Mouse (Mus musculus) midbrain, embryonic 14.5 days (tissue): ENCODE results near the gene Gm10720. TPM values are rescaled to one million over a fixed set of nuclear protein-coding genes. Genes with fewer than 3 reads are reported as not detected.
A peak's percentile ranks its signal among the peaks of the same experiment; 100 is the strongest.
"Not testable (repeated sequence)": the region's sequence is repeated elsewhere in the genome, so short reads cannot be mapped to it uniquely, and the experiment has no call there.

ENCODE experiments used
- ATAC-seq: fragments of 200-750 bp; cut with Nextera tagmentation; 2 replicates; pipeline ENCODE4 v1.8.0; 2017; ENCODE audit warnings: moderate number of reproducible peaks, moderate library complexity; ENCODE audit not compliant: low FRiP score, low TSS enrichment
- DNase-seq: peaks from one replicate; pipeline ENCODE4 v3.0.0-alpha.2; 2015
- H3K27ac ChIP-seq: fragments of 300-500 bp; sonication (generic); replicated peaks from 2 replicates; pipeline ENCODE4 v1.5.1; 2014; ENCODE audit warnings: mild to moderate bottlenecking, low read depth, low read length, moderate library complexity
- H3K27me3 ChIP-seq: fragments of 300-500 bp; sonication (generic); 2 replicates; pipeline ENCODE4 v1.6.1; 2014; ENCODE audit warnings: low read length, control low read depth, mixed read lengths; ENCODE audit not compliant: control insufficient read depth, insufficient read depth
- H3K36me3 ChIP-seq: fragments of 300-500 bp; sonication (generic); 2 replicates; pipeline ENCODE4 v1.6.1; 2014; ENCODE audit warnings: low read length, control low read depth; ENCODE audit not compliant: control insufficient read depth, insufficient read depth
- H3K4me1 ChIP-seq: fragments of 300-500 bp; sonication (generic); 2 replicates; pipeline ENCODE4 v1.6.1; 2014; ENCODE audit warnings: mild to moderate bottlenecking, antibody characterized with exemption, low read length, control low read depth; ENCODE audit not compliant: control insufficient read depth, insufficient read depth
- H3K4me2 ChIP-seq: fragments of 300-500 bp; sonication (generic); 2 replicates; pipeline ENCODE4 v1.6.1; 2014; ENCODE audit warnings: mild to moderate bottlenecking, low read length, moderate library complexity
- H3K4me3 ChIP-seq: fragments of 300-500 bp; sonication (generic); replicated peaks from 2 replicates; pipeline ENCODE4 v1.5.1; 2014; ENCODE audit warnings: low read depth, low read length
- H3K9ac ChIP-seq: fragments of 300-500 bp; sonication (generic); replicated peaks from 2 replicates; pipeline ENCODE4 v1.6.1; 2014; ENCODE audit warnings: mild to moderate bottlenecking, low read length, moderate library complexity
- H3K9me3 ChIP-seq: fragments of 300-500 bp; sonication (generic); 2 replicates; pipeline ENCODE4 v1.6.1; 2016; ENCODE audit warnings: low read length, control low read depth, mixed read lengths; ENCODE audit not compliant: control insufficient read depth
- WGBS: fragments of 180-500 bp; shearing (Covaris S2); extraction: QIAGEN DNeasy Blood & Tissue Kit; methylation state at CpG from one replicate; pipeline ENCODE4 v1.1.7; 2014; 5-methylcytosine and 5-hydroxymethylcytosine counted together
- polyA plus RNA-seq: library from polyadenylated mRNA; unstranded; fragments of >200 nt; fragmentation: Nextera tagmentation; extraction: Ambion mirVana; gene quantifications from 2 replicates; pipeline ENCODE4 v1.2.1, GENCODE M21; 2014

Gene Gm10720
- polyA plus RNA-seq = not detected in 2 replicates

GRCm38 (mm10) chr9:3015354-3015753, at the start of gene Gm10720:
TSS of gene Gm10720 (plus strand) at chr9:3015654.
- 62% methylated on average over 4 of the region's 9 CpGs for WGBS
- H3K4me3 ChIP-seq, H3K4me1 ChIP-seq, H3K4me2 ChIP-seq, H3K9me3 ChIP-seq, H3K27me3 ChIP-seq, ATAC-seq, H3K9ac ChIP-seq, H3K36me3 ChIP-seq, H3K27ac ChIP-seq, DNase-seq: not testable (repeated sequence)

GRCm38 (mm10) chr9:3000445-3000972, 14.9 kb upstream of the Gm10720 start, which contains the start of gene Gm10722:
TSS of gene Gm10722 (plus strand) at chr9:3000922.
- H3K9ac ChIP-seq, ATAC-seq: not testable (repeated sequence)

GRCm38 (mm10) chr9:3001006-3001405, 14.4 kb upstream of the Gm10720 start:
- not testable (repeated sequence) for H3K4me3 ChIP-seq, H3K27ac ChIP-seq, DNase-seq, ATAC-seq, H3K36me3 ChIP-seq, H3K27me3 ChIP-seq, H3K4me2 ChIP-seq, H3K9ac ChIP-seq, H3K9me3 ChIP-seq, H3K4me1 ChIP-seq
- WGBS = 65% methylated on average over 8 of the region's 8 CpGs

More at GRCm38 (mm10) chr9:3000445-3000972, 14.9 kb upstream of the Gm10720 start, which contains the start of gene Gm10722:
- H3K27ac ChIP-seq, H3K4me3 ChIP-seq, H3K36me3 ChIP-seq, H3K4me2 ChIP-seq, H3K27me3 ChIP-seq, H3K9me3 ChIP-seq, H3K4me1 ChIP-seq: not testable (repeated sequence)
- WGBS = 69% methylated on average over 12 of the region's 12 CpGs
- peak; percentile 19 for DNase-seq

- H3K36me3 ChIP-seq, H3K27ac ChIP-seq, H3K9ac ChIP-seq, H3K4me2 ChIP-seq, H3K27me3 ChIP-seq, H3K9me3 ChIP-seq, H3K4me3 ChIP-seq, H3K4me1 ChIP-seq: not testable (repeated sequence)
- ATAC-seq = peak; percentile 88
- peak; percentile 37 for DNase-seq
- WGBS = 58% methylated on average over 8 of the region's 11 CpGs
Observed at GRCm38 (mm10) chr9:3001948-3002659, 13.3 kb upstream of the Gm10720 start.

- not testable (repeated sequence) for H3K36me3 ChIP-seq, H3K4me2 ChIP-seq, H3K27ac ChIP-seq, H3K4me1 ChIP-seq, ATAC-seq, H3K4me3 ChIP-seq, H3K9ac ChIP-seq, H3K9me3 ChIP-seq, H3K27me3 ChIP-seq, DNase-seq
- 77% methylated on average over 6 of the region's 14 CpGs for WGBS
Observed at GRCm38 (mm10) chr9:3002794-3003396, 12.6 kb upstream of the Gm10720 start, which contains the start of gene Gm11168. TSS of gene Gm11168 (plus strand) at chr9:3003346.

- 88% methylated on average over 1 of the region's 5 CpGs for WGBS
- not testable (repeated sequence) for H3K4me3 ChIP-seq, H3K4me2 ChIP-seq, H3K4me1 ChIP-seq, H3K27ac ChIP-seq, H3K9ac ChIP-seq, DNase-seq, H3K9me3 ChIP-seq, H3K36me3 ChIP-seq, H3K27me3 ChIP-seq
- ATAC-seq = 0 out of 2 replicates have a peak, but pooled peaks have one; percentile 2
Observed at GRCm38 (mm10) chr9:3006179-3006578, 9.3 kb upstream of the Gm10720 start.

GRCm38 (mm10) chr9:3006636-3007035, 8.8 kb upstream of the Gm10720 start:
- not testable (repeated sequence) for H3K4me2 ChIP-seq, H3K4me1 ChIP-seq
- 70% methylated on average over 7 of the region's 8 CpGs for WGBS

GRCm38 (mm10) chr9:3007272-3007671, 8.2 kb upstream of the Gm10720 start:
- H3K9ac ChIP-seq, H3K4me3 ChIP-seq, H3K9me3 ChIP-seq, H3K36me3 ChIP-seq, H3K27ac ChIP-seq, H3K4me1 ChIP-seq, H3K27me3 ChIP-seq, H3K4me2 ChIP-seq, ATAC-seq: not testable (repeated sequence)
- WGBS = 80% methylated on average over 7 of the region's 9 CpGs
- DNase-seq = peak; percentile 0

More at GRCm38 (mm10) chr9:3006636-3007035, 8.8 kb upstream of the Gm10720 start:
- ATAC-seq = peak; percentile 76
- not testable (repeated sequence) for H3K27me3 ChIP-seq, H3K27ac ChIP-seq, H3K9me3 ChIP-seq, DNase-seq, H3K9ac ChIP-seq, H3K36me3 ChIP-seq, H3K4me3 ChIP-seq
